Mouse (Mus musculus): Measurements from ENCODE around the gene Fyb2. TPM values are rescaled to one million over a fixed set of nuclear protein-coding genes. Genes with fewer than 3 reads are reported as not detected.

Gene Fyb2
- polyA plus RNA-seq, 1 experiment from 2014 or later: not detected

- no peaks in the 10 kb centered on the region for H3K36me3 ChIP-seq (ENCODE audit: control insufficient read depth, insufficient read depth, low read length)
- no peak for ATAC-seq (ENCODE audit: insufficient number of reproducible peaks, insufficient read depth, low FRiP score, low read depth)
- H3K27me3 ChIP-seq (ENCODE audit: control insufficient read depth, insufficient read depth, low read length): no peaks in the 10 kb centered on the region
- 21% methylated on average over 6 of the region's 6 CpGs for WGBS
- no peak overlapping the region for H3K4me2 ChIP-seq (ENCODE audit: low read length)
- H3K4me3 ChIP-seq (ENCODE audit: control insufficient read depth in 1 of 2, insufficient read depth in 1 of 2, low read depth in 1 of 2, low read length in 2 of 2): no peak overlapping the region
- no peaks in the 10 kb centered on the region for H3K9me3 ChIP-seq (ENCODE audit: control insufficient read depth, low read length)
- H3K9ac ChIP-seq (ENCODE audit: low read length): no peak overlapping the region
- no peak overlapping the region for H3K27ac ChIP-seq (replicated peaks in 1 of 2; ENCODE audit: control insufficient read depth in 1 of 2, insufficient read depth in 1 of 2, low read depth in 2 of 2, low read length in 2 of 2)
- peaks cover 16% of the 10 kb centered on the region in 2 experiments for H3K4me1 ChIP-seq (ENCODE audit: control insufficient read depth in 2 of 2, insufficient read depth in 2 of 2, low read length in 2 of 2)
Observed at GRCm38 (mm10) chr4:104939535-104939934, 26.3 kb downstream of the Fyb2 start.

- H3K9ac ChIP-seq (ENCODE audit: low read length): no peak overlapping the region
- peaks cover 0 to 6% of the 10 kb centered on the region in 2 experiments; a peak in 3 of 4 replicates for H3K4me1 ChIP-seq (ENCODE audit: control insufficient read depth in 2 of 2, insufficient read depth in 2 of 2, low read length in 2 of 2)
- ATAC-seq (ENCODE audit: insufficient number of reproducible peaks, insufficient read depth, low FRiP score, low read depth): no peak
- no peaks in the 10 kb centered on the region for H3K36me3 ChIP-seq (ENCODE audit: control insufficient read depth, insufficient read depth, low read length)
- no peak overlapping the region for H3K4me2 ChIP-seq (ENCODE audit: low read length)
- WGBS: 74% methylated on average over 1 of the region's 1 CpGs
- H3K9me3 ChIP-seq (ENCODE audit: control insufficient read depth, low read length): no peaks in the 10 kb centered on the region
- H3K27me3 ChIP-seq (ENCODE audit: control insufficient read depth, insufficient read depth, low read length): no peaks in the 10 kb centered on the region
- no peak overlapping the region for H3K4me3 ChIP-seq (ENCODE audit: control insufficient read depth in 1 of 2, insufficient read depth in 1 of 2, low read depth in 1 of 2, low read length in 2 of 2)
- no peak overlapping the region for H3K27ac ChIP-seq (replicated peaks in 1 of 2; ENCODE audit: control insufficient read depth in 1 of 2, insufficient read depth in 1 of 2, low read depth in 2 of 2, low read length in 2 of 2)
Observed at GRCm38 (mm10) chr4:104941895-104942294, 28.6 kb downstream of the Fyb2 start.

GRCm38 (mm10) chr4:104944482-104944881, 31.2 kb downstream of the Fyb2 start:
- H3K4me2 ChIP-seq (ENCODE audit: low read length): no peak overlapping the region
- no peaks in the 10 kb centered on the region for H3K27me3 ChIP-seq (ENCODE audit: control insufficient read depth, insufficient read depth, low read length)
- H3K27ac ChIP-seq (replicated peaks in 1 of 2; ENCODE audit: control insufficient read depth in 1 of 2, insufficient read depth in 1 of 2, low read depth in 2 of 2, low read length in 2 of 2): no peak overlapping the region
- no peaks in the 10 kb centered on the region for H3K9me3 ChIP-seq (ENCODE audit: control insufficient read depth, low read length)
- no peak for ATAC-seq (ENCODE audit: insufficient number of reproducible peaks, insufficient read depth, low FRiP score, low read depth)
- WGBS: 70% methylated on average over 1 of the region's 1 CpGs
- no peak overlapping the region for H3K9ac ChIP-seq (ENCODE audit: low read length)
- H3K36me3 ChIP-seq (ENCODE audit: control insufficient read depth, insufficient read depth, low read length): no peaks in the 10 kb centered on the region
- H3K4me1 ChIP-seq (ENCODE audit: control insufficient read depth in 2 of 2, insufficient read depth in 2 of 2, low read length in 2 of 2): peaks cover 6 to 10% of the 10 kb centered on the region in 2 experiments
- no peak overlapping the region for H3K4me3 ChIP-seq (ENCODE audit: control insufficient read depth in 1 of 2, insufficient read depth in 1 of 2, low read depth in 1 of 2, low read length in 2 of 2)

GRCm38 (mm10) chr4:104948886-104949285, 35.6 kb downstream of the Fyb2 start:
- H3K27ac ChIP-seq (replicated peaks in 1 of 2; ENCODE audit: control insufficient read depth in 1 of 2, insufficient read depth in 1 of 2, low read depth in 2 of 2, low read length in 2 of 2): no peak overlapping the region
- H3K9me3 ChIP-seq (ENCODE audit: control insufficient read depth, low read length): no peaks in the 10 kb centered on the region
- no peaks in the 10 kb centered on the region for H3K27me3 ChIP-seq (ENCODE audit: control insufficient read depth, insufficient read depth, low read length)
- H3K4me1 ChIP-seq (ENCODE audit: control insufficient read depth in 2 of 2, insufficient read depth in 2 of 2, low read length in 2 of 2): peaks cover 5 to 6% of the 10 kb centered on the region in 2 experiments; a peak in 3 of 4 replicates
- H3K36me3 ChIP-seq (ENCODE audit: control insufficient read depth, insufficient read depth, low read length): no peaks in the 10 kb centered on the region
- 34% methylated on average over 4 of the region's 4 CpGs for WGBS
- no peak overlapping the region for H3K9ac ChIP-seq (ENCODE audit: low read length)
- H3K4me2 ChIP-seq (ENCODE audit: low read length): no peak overlapping the region
- ATAC-seq (ENCODE audit: insufficient number of reproducible peaks, insufficient read depth, low FRiP score, low read depth): no peak
- H3K4me3 ChIP-seq (ENCODE audit: control insufficient read depth in 1 of 2, insufficient read depth in 1 of 2, low read depth in 1 of 2, low read length in 2 of 2): no peak overlapping the region

- Histone ChIP-seq H3K4me1 (ENCODE audit: control insufficient read depth in 2 of 2, insufficient read depth in 2 of 2, low read length in 2 of 2) (peaks cover 5 to 6% of the 10 kb centered on the region in 2 experiments; a peak in 3 of 4 replicates), H3K36me3 (ENCODE audit: control insufficient read depth, insufficient read depth, low read length) (no peaks in the 10 kb centered on the region), H3K27ac (replicated peaks in 1 of 2; ENCODE audit: control insufficient read depth in 1 of 2, insufficient read depth in 1 of 2, low read depth in 2 of 2, low read length in 2 of 2) (no peak overlapping the region), H3K9ac (ENCODE audit: low read length) (no peak overlapping the region), H3K4me2 (ENCODE audit: low read length) (no peak overlapping the region), H3K9me3 (ENCODE audit: control insufficient read depth, low read length) (no peaks in the 10 kb centered on the region), H3K4me3 (ENCODE audit: control insufficient read depth in 1 of 2, insufficient read depth in 1 of 2, low read depth in 1 of 2, low read length in 2 of 2) (no peak overlapping the region), H3K27me3 (ENCODE audit: control insufficient read depth, insufficient read depth, low read length) (no peaks in the 10 kb centered on the region)
- no peak for ATAC-seq (ENCODE audit: insufficient number of reproducible peaks, insufficient read depth, low FRiP score, low read depth)
- 66% methylated on average over 3 of the region's 3 CpGs for WGBS
Observed at GRCm38 (mm10) chr4:104949304-104949703, 36.0 kb downstream of the Fyb2 start.

GRCm38 (mm10) chr4:104951280-104951878, 38.1 kb downstream of the Fyb2 start:
- no peak for ATAC-seq (ENCODE audit: insufficient number of reproducible peaks, insufficient read depth, low FRiP score, low read depth)
- H3K27ac ChIP-seq (replicated peaks in 1 of 2; ENCODE audit: control insufficient read depth in 1 of 2, insufficient read depth in 1 of 2, low read depth in 2 of 2, low read length in 2 of 2): no peak overlapping the region
- H3K4me1 ChIP-seq (ENCODE audit: control insufficient read depth in 2 of 2, insufficient read depth in 2 of 2, low read length in 2 of 2): peaks cover 5 to 6% of the 10 kb centered on the region in 2 experiments; a peak in 3 of 4 replicates
- no peak overlapping the region for H3K4me3 ChIP-seq (ENCODE audit: control insufficient read depth in 1 of 2, insufficient read depth in 1 of 2, low read depth in 1 of 2, low read length in 2 of 2)
- WGBS: 88% methylated on average over 4 of the region's 4 CpGs
- H3K9me3 ChIP-seq (ENCODE audit: control insufficient read depth, low read length): no peaks in the 10 kb centered on the region
- no peaks in the 10 kb centered on the region for H3K36me3 ChIP-seq (ENCODE audit: control insufficient read depth, insufficient read depth, low read length)
- no peak overlapping the region for H3K9ac ChIP-seq (ENCODE audit: low read length)
- H3K27me3 ChIP-seq (ENCODE audit: control insufficient read depth, insufficient read depth, low read length): no peaks in the 10 kb centered on the region
- H3K4me2 ChIP-seq (ENCODE audit: low read length): no peak overlapping the region

GRCm38 (mm10) chr4:104956691-104957090, 43.4 kb downstream of the Fyb2 start:
- no peak for ATAC-seq (ENCODE audit: insufficient number of reproducible peaks, insufficient read depth, low FRiP score, low read depth)
- no peaks in the 10 kb centered on the region for H3K4me1 ChIP-seq (ENCODE audit: control insufficient read depth in 2 of 2, insufficient read depth in 2 of 2, low read length in 2 of 2)
- no peaks in the 10 kb centered on the region for H3K36me3 ChIP-seq (ENCODE audit: control insufficient read depth, insufficient read depth, low read length)
- H3K27me3 ChIP-seq (ENCODE audit: control insufficient read depth, insufficient read depth, low read length): no peaks in the 10 kb centered on the region
- no peak overlapping the region for H3K4me2 ChIP-seq (ENCODE audit: low read length)
- no peak overlapping the region for H3K9ac ChIP-seq (ENCODE audit: low read length)
- no peaks in the 10 kb centered on the region for H3K9me3 ChIP-seq (ENCODE audit: control insufficient read depth, low read length)
- no peak overlapping the region for H3K4me3 ChIP-seq (ENCODE audit: control insufficient read depth in 1 of 2, insufficient read depth in 1 of 2, low read depth in 1 of 2, low read length in 2 of 2)
- H3K27ac ChIP-seq (replicated peaks in 1 of 2; ENCODE audit: control insufficient read depth in 1 of 2, insufficient read depth in 1 of 2, low read depth in 2 of 2, low read length in 2 of 2): no peak overlapping the region
- WGBS: 60% methylated on average over 7 of the region's 7 CpGs

- Histone ChIP-seq H3K9me3 (ENCODE audit: control insufficient read depth, low read length) (no peaks in the 10 kb centered on the region), H3K9ac (ENCODE audit: low read length) (no peak overlapping the region), H3K27me3 (ENCODE audit: control insufficient read depth, insufficient read depth, low read length) (no peaks in the 10 kb centered on the region), H3K4me3 (ENCODE audit: control insufficient read depth in 1 of 2, insufficient read depth in 1 of 2, low read depth in 1 of 2, low read length in 2 of 2) (no peak overlapping the region), H3K4me2 (ENCODE audit: low read length) (no peak overlapping the region), H3K4me1 (ENCODE audit: control insufficient read depth in 2 of 2, insufficient read depth in 2 of 2, low read length in 2 of 2) (no peaks in the 10 kb centered on the region), H3K36me3 (ENCODE audit: control insufficient read depth, insufficient read depth, low read length) (no peaks in the 10 kb centered on the region), H3K27ac (replicated peaks in 1 of 2; ENCODE audit: control insufficient read depth in 1 of 2, insufficient read depth in 1 of 2, low read depth in 2 of 2, low read length in 2 of 2) (no peak overlapping the region)
- no peak for ATAC-seq (ENCODE audit: insufficient number of reproducible peaks, insufficient read depth, low FRiP score, low read depth)
- 68% methylated on average over 5 of the region's 5 CpGs for WGBS
Observed at GRCm38 (mm10) chr4:104961431-104961830, 48.2 kb downstream of the Fyb2 start.

All from heart, embryonic 14.5 days (tissue).